Mouse (Mus musculus) granulocyte monocyte progenitor cell, adult 5-6 weeks (primary cell): ENCODE results near the gene Olfr1183. TPM values are rescaled to one million over a fixed set of nuclear protein-coding genes. Genes with fewer than 3 reads are reported as not detected.
"Not testable (repeated sequence)": the region's sequence is repeated elsewhere in the genome, so short reads cannot be mapped to it uniquely, and the experiment has no call there.

ENCODE experiments used
- ATAC-seq: replicated peaks from 2 replicates; pipeline ENCODE4 v1.8.0; 2016; ENCODE audit warnings: mild to moderate bottlenecking, moderate TSS enrichment, inconsistent platforms; ENCODE audit not compliant: poor library complexity, severe bottlenecking
- total RNA-seq, 2 experiments: library from RNA; stranded (forward) in 1 of 2; stranded (reverse) in 1 of 2; fragments of 200-712, 200-1000 nt in 1 of 2; fragments of >200 nt in 1 of 2; fragmentation: Nextera tagmentation in 1 of 2; gene quantifications; 2 replicates each; pipeline ENCODE4 v1.2.3; 2014 to 2017

Olfr1183 gene
- total RNA-seq (2014; fragmentation: Nextera tagmentation) (not detected in 2 replicates), total RNA-seq (2017) (not detected in 2 replicates)

- not testable (repeated sequence) for ATAC-seq
These were observed at the start of gene Olfr1183 for GRCm38 (mm10) chr2:88454567-88454966. TSS of gene Olfr1183 (plus strand) at chr2:88454867.

GRCm38 (mm10) chr2:88406353-88406752 is 48.3 kb upstream of the Olfr1183 start, which contains the start of gene Olfr1179:
TSS of gene Olfr1179 (minus strand) at chr2:88406453.
- ATAC-seq: no peak

DNA sequence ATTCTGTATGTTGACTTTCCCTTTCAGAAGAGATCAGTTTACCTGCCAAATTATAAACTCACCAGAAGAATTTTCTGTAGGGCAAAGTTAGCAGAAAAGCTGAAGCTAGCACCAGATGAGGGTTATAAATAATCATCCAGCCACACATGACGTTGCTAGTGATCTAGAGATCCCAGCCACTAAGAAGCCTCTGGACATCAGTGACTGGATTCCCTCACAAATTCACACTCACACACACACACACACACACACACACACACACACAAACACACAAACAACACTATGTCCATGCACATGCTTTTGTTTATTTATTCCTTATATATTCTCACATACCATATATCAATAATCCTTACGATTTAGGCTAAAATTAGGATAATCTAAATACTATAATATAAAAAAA is 35.6 kb upstream of the Olfr1183 start, which contains the start of gene Olfr1180:
Olfr1180 (minus strand) TSS at position 101 of the 400 bp plus-strand sequence.
- no peak for ATAC-seq

- ATAC-seq: no peak
These were observed 28.6 kb upstream of the Olfr1183 start, which contains the start of gene Olfr1181 for GRCm38 (mm10) chr2:88426071-88426470. TSS of gene Olfr1181 (minus strand) at chr2:88426171.

GRCm38 (mm10) chr2:88449031-88449430 is 5.6 kb upstream of the Olfr1183 start, which contains the start of gene Gm13757:
TSS of gene Gm13757 (minus strand) at chr2:88449131.
- ATAC-seq: no peak

DNA sequence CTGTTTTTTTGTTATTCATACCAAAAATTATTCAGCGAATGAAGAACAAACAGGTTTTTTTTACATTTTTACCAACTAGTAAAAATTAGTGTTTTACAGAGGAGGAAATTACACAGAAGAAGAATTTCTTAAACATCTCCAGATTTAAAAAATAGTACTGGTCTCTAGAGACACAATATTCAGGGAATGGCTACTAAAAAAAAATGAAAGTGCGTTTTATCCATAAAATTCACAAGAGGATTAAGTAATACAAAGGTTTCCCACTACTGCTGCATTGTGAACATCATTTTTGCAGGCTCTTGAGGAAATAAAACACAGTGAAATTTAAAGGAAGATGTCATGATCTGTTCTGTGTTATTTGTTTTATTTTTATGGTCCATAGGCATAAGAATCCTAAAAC is 28.6 kb downstream of the Olfr1183 start, which contains the start of gene Olfr1184:
Olfr1184 (plus strand) TSS at position 301 of the 400 bp plus-strand sequence.
- ATAC-seq: no peak

DNA sequence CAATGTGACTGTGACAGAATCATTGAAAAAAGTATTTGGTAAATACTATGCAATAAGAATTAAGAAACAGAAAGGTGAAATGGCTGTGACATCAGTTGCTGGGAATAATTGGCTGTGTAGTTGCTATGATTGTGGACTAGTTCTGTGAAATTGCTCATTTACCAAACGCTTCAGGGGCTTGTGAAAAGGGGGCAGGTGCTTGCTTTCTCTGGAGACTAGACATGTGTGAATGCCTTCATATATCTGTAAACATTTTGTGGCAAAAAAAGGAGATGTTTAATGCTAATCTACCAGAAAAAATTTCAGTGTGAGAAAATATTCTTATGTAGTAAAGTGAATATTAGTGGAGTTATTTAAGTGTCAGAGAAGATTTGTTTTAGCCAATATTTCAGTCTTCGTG is 38.4 kb downstream of the Olfr1183 start, which contains the start of gene Olfr1185-ps1:
Olfr1185-ps1 (plus strand) TSS at position 301 of the 400 bp plus-strand sequence.
- ATAC-seq: no peak

GRCm38 (mm10) chr2:88518251-88518650 is 63.6 kb downstream of the Olfr1183 start, which contains the start of gene Olfr1186:
TSS of gene Olfr1186 (plus strand) at chr2:88518551.
- ATAC-seq: no peak

Other genes with a start within 250 kb of the Olfr1183 start
- not detected in 2 replicates for gene Olfr1170, start 226.5 kb upstream of the Olfr1183 start, total RNA-seq (2014; fragmentation: Nextera tagmentation)
- not detected in 2 replicates for gene Olfr1170, start 226.5 kb upstream of the Olfr1183 start, total RNA-seq (2017)
- gene Olfr1173, start 175.0 kb upstream of the Olfr1183 start, total RNA-seq (2014; fragmentation: Nextera tagmentation): not detected in 2 replicates
- gene Olfr1173, start 175.0 kb upstream of the Olfr1183 start, total RNA-seq (2017): not detected in 2 replicates
- not detected in 2 replicates for gene Olfr1174-ps, start 139.7 kb upstream of the Olfr1183 start, total RNA-seq (2014; fragmentation: Nextera tagmentation)
- gene Olfr1174-ps, start 139.7 kb upstream of the Olfr1183 start, total RNA-seq (2017): not detected in 2 replicates
- not detected in 2 replicates for gene Olfr1175-ps, start 127.7 kb upstream of the Olfr1183 start, total RNA-seq (2014; fragmentation: Nextera tagmentation)
- gene Olfr1175-ps, start 127.7 kb upstream of the Olfr1183 start, total RNA-seq (2017): not detected in 2 replicates
- gene Olfr1176, start 118.1 kb upstream of the Olfr1183 start, total RNA-seq (2014; fragmentation: Nextera tagmentation): not detected in 2 replicates
- not detected in 2 replicates for gene Olfr1176, start 118.1 kb upstream of the Olfr1183 start, total RNA-seq (2017)
- not detected in 2 replicates for gene Olfr1177-ps, start 108.4 kb upstream of the Olfr1183 start, total RNA-seq (2014; fragmentation: Nextera tagmentation)
- not detected in 2 replicates for gene Olfr1177-ps, start 108.4 kb upstream of the Olfr1183 start, total RNA-seq (2017)
- not detected in 2 replicates for gene Olfr1178, start 67.8 kb upstream of the Olfr1183 start, total RNA-seq (2014; fragmentation: Nextera tagmentation)
- not detected in 2 replicates for gene Olfr1178, start 67.8 kb upstream of the Olfr1183 start, total RNA-seq (2017)
- gene Olfr1179, start 48.4 kb upstream of the Olfr1183 start, total RNA-seq (2014; fragmentation: Nextera tagmentation): not detected in 2 replicates
- gene Olfr1179, start 48.4 kb upstream of the Olfr1183 start, total RNA-seq (2017): not detected in 2 replicates
- not detected in 2 replicates for gene Olfr1180, start 35.7 kb upstream of the Olfr1183 start, total RNA-seq (2014; fragmentation: Nextera tagmentation)
- not detected in 2 replicates for gene Olfr1180, start 35.7 kb upstream of the Olfr1183 start, total RNA-seq (2017)
- not detected in 2 replicates for gene Olfr1181, start 28.7 kb upstream of the Olfr1183 start, total RNA-seq (2014; fragmentation: Nextera tagmentation)
- gene Olfr1181, start 28.7 kb upstream of the Olfr1183 start, total RNA-seq (2017): not detected in 2 replicates
- not detected in 2 replicates for gene Gm13757, start 5.7 kb upstream of the Olfr1183 start, total RNA-seq (2014; fragmentation: Nextera tagmentation)
- not detected in 2 replicates for gene Gm13757, start 5.7 kb upstream of the Olfr1183 start, total RNA-seq (2017)
- not detected in 2 replicates for gene Olfr1184, start 28.7 kb downstream of the Olfr1183 start, total RNA-seq (2014; fragmentation: Nextera tagmentation)
- gene Olfr1184, start 28.7 kb downstream of the Olfr1183 start, total RNA-seq (2017): not detected in 2 replicates
- gene Olfr1185-ps1, start 38.5 kb downstream of the Olfr1183 start, total RNA-seq (2014; fragmentation: Nextera tagmentation): not detected in 2 replicates
- gene Olfr1185-ps1, start 38.5 kb downstream of the Olfr1183 start, total RNA-seq (2017): not detected in 2 replicates
- not detected in 2 replicates for gene Olfr1186, start 63.7 kb downstream of the Olfr1183 start, total RNA-seq (2014; fragmentation: Nextera tagmentation)
- gene Olfr1186, start 63.7 kb downstream of the Olfr1183 start, total RNA-seq (2017): not detected in 2 replicates
- gene Olfr1188, start 102.1 kb downstream of the Olfr1183 start, total RNA-seq (2014; fragmentation: Nextera tagmentation): not detected in 2 replicates
- gene Olfr1188, start 102.1 kb downstream of the Olfr1183 start, total RNA-seq (2017): not detected in 2 replicates
- not detected in 2 replicates for gene Olfr1189, start 131.6 kb downstream of the Olfr1183 start, total RNA-seq (2014; fragmentation: Nextera tagmentation)
- gene Olfr1189, start 131.6 kb downstream of the Olfr1183 start, total RNA-seq (2017): not detected in 2 replicates
- not detected in 2 replicates for gene Olfr1191-ps1, start 185.7 kb downstream of the Olfr1183 start, total RNA-seq (2014; fragmentation: Nextera tagmentation)
- not detected in 2 replicates for gene Olfr1191-ps1, start 185.7 kb downstream of the Olfr1183 start, total RNA-seq (2017)
- gene Olfr1192-ps1, start 193.6 kb downstream of the Olfr1183 start, total RNA-seq (2014; fragmentation: Nextera tagmentation): not detected in 2 replicates
- not detected in 2 replicates for gene Olfr1192-ps1, start 193.6 kb downstream of the Olfr1183 start, total RNA-seq (2017)
- not detected in 2 replicates for gene Olfr1193, start 220.8 kb downstream of the Olfr1183 start, total RNA-seq (2014; fragmentation: Nextera tagmentation)
- not detected in 2 replicates for gene Olfr1193, start 220.8 kb downstream of the Olfr1183 start, total RNA-seq (2017)
- gene Olfr1195, start 234.3 kb downstream of the Olfr1183 start, total RNA-seq (2014; fragmentation: Nextera tagmentation): not detected in 2 replicates
- gene Olfr1195, start 234.3 kb downstream of the Olfr1183 start, total RNA-seq (2017): not detected in 2 replicates
- not detected in 2 replicates for gene Olfr1196, start 249.7 kb downstream of the Olfr1183 start, total RNA-seq (2014; fragmentation: Nextera tagmentation)
- not detected in 2 replicates for gene Olfr1196, start 249.7 kb downstream of the Olfr1183 start, total RNA-seq (2017)